Mouse (Mus musculus): ENCODE measurements around the gene Icam2. TPM values are rescaled to one million over a fixed set of nuclear protein-coding genes. Genes with fewer than 3 reads are reported as not detected.

Gene Icam2
- polyA plus RNA-seq (2014; fragmentation: Illumina TruSeq; extraction: RNeasy Lipid Tissue Mini Kit (QIAGEN cat#74804); ENCODE audit: low read depth, low replicate concordance) = not detected

GRCm38 (mm10) chr11:106387791-106388216 is at the start of gene Icam2:
Gene Icam2, minus strand, starts transcription at chr11:106388075.

GRCm38 (mm10) chr11:106365366-106365765 is 22.5 kb downstream of the Icam2 start, which contains the start of gene Prr29:
Gene Prr29, plus strand, starts transcription at chr11:106365472.

GRCm38 (mm10) chr11:106353188-106353587 is 34.7 kb downstream of the Icam2 start, which contains the start of gene Scn4a:
Gene Scn4a, minus strand, starts transcription at chr11:106353288.

Other genes starting within 250 kb of the Icam2 start
- 1.4 TPM for gene Gm10840, start 227.2 kb downstream of the Icam2 start, polyA plus RNA-seq (2014; fragmentation: Illumina TruSeq; extraction: RNeasy Lipid Tissue Mini Kit (QIAGEN cat#74804); ENCODE audit: low read depth, low replicate concordance)
- 106 TPM for gene Limd2, start 227.2 kb downstream of the Icam2 start, polyA plus RNA-seq (2014; fragmentation: Illumina TruSeq; extraction: RNeasy Lipid Tissue Mini Kit (QIAGEN cat#74804); ENCODE audit: low read depth, low replicate concordance)
- 72.2 TPM for gene Strada, start 185.9 kb downstream of the Icam2 start, polyA plus RNA-seq (2014; fragmentation: Illumina TruSeq; extraction: RNeasy Lipid Tissue Mini Kit (QIAGEN cat#74804); ENCODE audit: low read depth, low replicate concordance)
- gene Ccdc47, start 171.7 kb downstream of the Icam2 start, polyA plus RNA-seq (2014; fragmentation: Illumina TruSeq; extraction: RNeasy Lipid Tissue Mini Kit (QIAGEN cat#74804); ENCODE audit: low read depth, low replicate concordance) = 42.5 TPM
- gene Ddx42, start 171.1 kb downstream of the Icam2 start, polyA plus RNA-seq (2014; fragmentation: Illumina TruSeq; extraction: RNeasy Lipid Tissue Mini Kit (QIAGEN cat#74804); ENCODE audit: low read depth, low replicate concordance) = 47.3 TPM
- 18.6 TPM for gene Ftsj3, start 132.0 kb downstream of the Icam2 start, polyA plus RNA-seq (2014; fragmentation: Illumina TruSeq; extraction: RNeasy Lipid Tissue Mini Kit (QIAGEN cat#74804); ENCODE audit: low read depth, low replicate concordance)
- 40.5 TPM for gene Psmc5, start 131.9 kb downstream of the Icam2 start, polyA plus RNA-seq (2014; fragmentation: Illumina TruSeq; extraction: RNeasy Lipid Tissue Mini Kit (QIAGEN cat#74804); ENCODE audit: low read depth, low replicate concordance)
- 13.1 TPM for gene Smarcd2, start 115.1 kb downstream of the Icam2 start, polyA plus RNA-seq (2014; fragmentation: Illumina TruSeq; extraction: RNeasy Lipid Tissue Mini Kit (QIAGEN cat#74804); ENCODE audit: low read depth, low replicate concordance)
- gene Tcam1, start 111.4 kb downstream of the Icam2 start, polyA plus RNA-seq (2014; fragmentation: Illumina TruSeq; extraction: RNeasy Lipid Tissue Mini Kit (QIAGEN cat#74804); ENCODE audit: low read depth, low replicate concordance) = 34.8 TPM
- not detected for gene Gh, start 86.2 kb downstream of the Icam2 start, polyA plus RNA-seq (2014; fragmentation: Illumina TruSeq; extraction: RNeasy Lipid Tissue Mini Kit (QIAGEN cat#74804); ENCODE audit: low read depth, low replicate concordance)
- not detected for gene Cd79b, start 73.3 kb downstream of the Icam2 start, polyA plus RNA-seq (2014; fragmentation: Illumina TruSeq; extraction: RNeasy Lipid Tissue Mini Kit (QIAGEN cat#74804); ENCODE audit: low read depth, low replicate concordance)
- 0.29 TPM for gene Scn4a, start 34.8 kb downstream of the Icam2 start, polyA plus RNA-seq (2014; fragmentation: Illumina TruSeq; extraction: RNeasy Lipid Tissue Mini Kit (QIAGEN cat#74804); ENCODE audit: low read depth, low replicate concordance)
- not detected for gene Prr29, start 22.6 kb downstream of the Icam2 start, polyA plus RNA-seq (2014; fragmentation: Illumina TruSeq; extraction: RNeasy Lipid Tissue Mini Kit (QIAGEN cat#74804); ENCODE audit: low read depth, low replicate concordance)
- gene Ern1, start 99.8 kb upstream of the Icam2 start, polyA plus RNA-seq (2014; fragmentation: Illumina TruSeq; extraction: RNeasy Lipid Tissue Mini Kit (QIAGEN cat#74804); ENCODE audit: low read depth, low replicate concordance) = 4.4 TPM
- gene Tex2, start 225.3 kb upstream of the Icam2 start, polyA plus RNA-seq (2014; fragmentation: Illumina TruSeq; extraction: RNeasy Lipid Tissue Mini Kit (QIAGEN cat#74804); ENCODE audit: low read depth, low replicate concordance) = 253 TPM

Data from testis, adult 10 weeks (tissue).